Mouse (Mus musculus) liver, embryonic 14.5 days (tissue): Measurements from ENCODE around the gene Sall1.

Source experiments
- CTCF ChIP-seq: IDR thresholded peaks from 2 replicates; pipeline ENCODE4 v1.5.1; 2016; ENCODE audit warnings: antibody characterized with exemption, low read depth, control low read depth
- EP300 ChIP-seq: IDR thresholded peaks from 2 replicates; pipeline ENCODE4 v1.6.1; 2016; ENCODE audit warnings: antibody characterized with exemption, low read depth

- TF ChIP-seq EP300 (no peak), CTCF (no peak)
These were observed 11.6 kb downstream of the Sall1 start for GRCm38 (mm10) chr8:89032412-89032811.
